Comparison of ENCODE assay signal across 19 mouse cellular contexts in the genomic region with DNA sequence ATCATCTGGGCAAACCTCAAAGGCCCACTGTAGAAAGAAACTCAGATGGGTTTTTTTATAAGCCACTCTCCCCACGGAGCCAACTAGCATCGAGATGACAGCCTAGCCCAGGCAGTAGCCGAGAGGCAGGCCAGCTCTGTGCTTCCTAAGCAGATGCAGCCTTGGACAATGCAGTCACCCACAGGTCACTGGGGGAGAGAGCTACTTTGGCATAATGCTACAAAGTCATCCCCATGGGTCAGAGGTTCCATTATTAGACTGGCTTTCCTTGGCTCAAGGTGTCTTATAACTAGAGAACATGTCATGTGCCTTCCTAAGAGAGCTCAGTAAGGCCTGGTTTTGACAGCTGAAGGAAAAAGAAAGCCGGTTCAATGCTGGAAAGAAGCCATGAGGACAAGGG.
DNase-seq lines count a peak whose midpoint lies in the region; ATAC-seq and TF ChIP-seq lines count a peak whose summit lies in the region.
"Had no signal": no experiment of that assay in that cellular context is flagged by ENCODE, and none has a peak within 500 bp of the region (broad histone marks: within the 10 kb centered on the region; RNA-seq: fewer than 3 reads in every experiment).

No protein-coding gene starts in this region.

- H3K4me2 ChIP-seq in kidney, embryonic 15.5 days, result no peak overlapping the region
- H3K4me2 ChIP-seq: intestine, embryonic 15.5 days; limb, embryonic 15.5 days; midbrain, embryonic 12.5 days had no signal

- ATAC-seq in kidney, embryonic 15.5 days (replicated peaks; ENCODE audit: low FRiP score), result no peak
- ATAC-seq: CD4-positive, CD25-positive, alpha-beta regulatory T cell, adult 4 months; forebrain, embryonic 16.5 days; hindbrain, embryonic 16.5 days; intestine, embryonic 15.5 days had no signal

- no peak for TF ChIP-seq CTCF in liver, adult 2 months (IDR thresholded peaks at IDR 0.05; ENCODE audit: low read depth, low read length)

- H3K36me3 ChIP-seq in kidney, embryonic 15.5 days, result peaks cover 10% of the 10 kb centered on the region; the same call in 1 of the 2 replicates
- H3K36me3 ChIP-seq in liver, adult 2 months (ENCODE audit: control insufficient read depth, insufficient read depth, low read length), result no peaks in the 10 kb centered on the region; the same call in 1 of the 2 replicates
- H3K36me3 ChIP-seq: intestine, embryonic 15.5 days; midbrain, embryonic 12.5 days had no signal

- H3K9me3 ChIP-seq in kidney, embryonic 15.5 days (replicated peaks), result no peaks in the 10 kb centered on the region
- H3K9me3 ChIP-seq: embryonic facial prominence, embryonic 10.5 days; hindbrain, embryonic 10.5 days; intestine, embryonic 15.5 days; limb, embryonic 15.5 days; midbrain, embryonic 12.5 days had no signal

- 82% methylated on average over 4 of the region's 4 CpGs for WGBS in kidney, embryonic 15.5 days
- WGBS in liver, adult 2 months, result 74% methylated on average over 4 of the region's 4 CpGs

- no peaks in the 10 kb centered on the region for H3K4me1 ChIP-seq in kidney, embryonic 15.5 days
- H3K4me1 ChIP-seq in liver, adult 2 months (ENCODE audit: control insufficient read depth, insufficient read depth, low read length), result no peaks in the 10 kb centered on the region
- H3K4me1 ChIP-seq: hindbrain, embryonic 10.5 days; intestine, embryonic 15.5 days; midbrain, embryonic 12.5 days had no signal

- no peaks in the 10 kb centered on the region for H3K27me3 ChIP-seq in kidney, embryonic 15.5 days
- no peaks in the 10 kb centered on the region for H3K27me3 ChIP-seq in liver, adult 2 months (ENCODE audit: control insufficient read depth, insufficient read depth, low read length)
- H3K27me3 ChIP-seq: intestine, embryonic 15.5 days; limb, embryonic 15.5 days; midbrain, embryonic 12.5 days had no signal

- no peak overlapping the region for H3K27ac ChIP-seq in kidney, embryonic 15.5 days
- no peak overlapping the region for H3K27ac ChIP-seq in liver, adult 2 months (replicated peaks; ENCODE audit: insufficient read depth, low read depth, low read length)
- H3K27ac ChIP-seq: embryonic facial prominence, embryonic 10.5 days; hindbrain, embryonic 10.5 days; intestine, embryonic 15.5 days; limb, embryonic 15.5 days; midbrain, embryonic 12.5 days had no signal

- H3K79me2 ChIP-seq in liver, adult 2 months (ENCODE audit: control insufficient read depth, insufficient read depth, low read length), result no peaks in the 10 kb centered on the region

- H3K4me3 ChIP-seq in kidney, embryonic 15.5 days (replicated peaks), result no peak overlapping the region
- H3K4me3 ChIP-seq in liver, adult 2 months (ENCODE audit: insufficient read depth, low read depth, low read length), result no peak overlapping the region
- H3K4me3 ChIP-seq: embryonic facial prominence, embryonic 10.5 days; hindbrain, embryonic 10.5 days; intestine, embryonic 15.5 days; limb, embryonic 15.5 days; midbrain, embryonic 12.5 days had no signal

- peak; percentile 29 for DNase-seq in adrenal gland, postnatal 14 days
- no peak for DNase-seq in adrenal gland, adult 8-10 months
- DNase-seq in kidney, adult 11 months, result peak; percentile 36
- peak; percentile 14 for DNase-seq in liver, adult 2 months (ENCODE audit: extremely low read depth, low read depth, low spot score)
- DNase-seq in liver, result no peak
- peak; percentile 27 to 43 for DNase-seq in kidney, postnatal 36 days
- DNase-seq: cerebellum, postnatal 10 days; gastrocnemius, postnatal 14 days; left cerebral cortex, postnatal 4 days; thymus, adult 2 months had no signal

- no peak overlapping the region for H3K9ac ChIP-seq in kidney, embryonic 15.5 days
- H3K9ac ChIP-seq in liver, adult 2 months (ENCODE audit: low read depth, low read length), result no peak overlapping the region
- H3K9ac ChIP-seq: intestine, embryonic 15.5 days; limb, embryonic 15.5 days; midbrain, embryonic 12.5 days had no signal

- TF ChIP-seq POLR2A in liver, adult 2 months (IDR thresholded peaks at IDR 0.05; ENCODE audit: extremely low read depth, insufficient read depth, low read length), result no peak

Comparison
In these comparisons a context has a peak if more than half of its experiments do, and no peak if none do; other contexts are left out.
1. DNase-seq: peak in adrenal gland, postnatal 14 days (single experiment), kidney, adult 11 months (single experiment), liver, adult 2 months (single experiment) and kidney, postnatal 36 days (2 of 2); none in adrenal gland, adult 8-10 months (single experiment) and liver (single experiment).